Mouse (Mus musculus): ENCODE data around the gene Nxph4.

Gene Nxph4

DNA sequence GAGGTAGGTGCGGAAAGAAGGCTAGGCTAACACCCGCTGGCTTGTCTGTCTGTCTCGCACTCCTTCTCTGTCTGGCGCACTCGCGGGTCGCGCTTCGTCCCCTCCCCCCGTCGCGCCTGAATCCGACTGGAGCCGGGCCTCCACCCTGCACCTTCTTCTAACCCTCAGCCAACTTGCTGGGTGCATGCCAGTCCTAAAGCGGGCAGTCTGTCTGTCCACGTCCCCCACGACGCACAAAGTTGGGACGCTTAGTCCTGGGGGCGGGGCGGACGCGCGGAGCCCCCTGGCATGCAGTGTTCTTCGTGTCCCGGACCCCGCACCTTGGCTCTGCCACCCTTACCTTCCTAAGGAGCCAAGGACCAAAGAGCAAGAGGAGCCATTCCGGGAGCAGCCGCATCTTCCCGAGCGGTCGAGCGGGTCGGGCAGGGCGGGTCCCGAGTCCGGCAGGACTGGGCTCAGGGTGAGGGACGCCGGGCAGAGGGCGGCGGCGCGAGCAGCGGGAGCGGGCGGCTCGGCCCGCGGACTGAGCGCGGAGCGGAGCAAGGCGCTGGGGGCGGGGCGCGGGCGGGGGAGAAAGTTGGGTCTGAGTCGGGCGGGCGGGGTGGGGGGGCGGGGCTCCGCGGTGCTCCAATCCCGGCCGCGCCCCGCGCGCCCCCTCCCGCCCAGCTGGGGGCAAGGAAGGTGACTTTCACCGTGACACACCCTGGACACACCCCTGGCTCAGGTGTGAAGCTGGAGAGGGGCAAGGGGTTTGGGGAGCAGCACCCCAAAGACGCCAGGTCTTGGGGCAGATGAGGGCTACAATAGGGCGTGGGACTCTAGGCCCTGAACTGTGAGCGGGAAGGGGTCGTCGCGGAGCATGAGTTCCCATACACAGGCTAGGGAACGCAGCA lies at the start of gene Nxph4:
Gene Nxph4 (minus strand): TSS at position 524 of the 893 bp plus-strand sequence.
- no peak for DNase-seq

DNA sequence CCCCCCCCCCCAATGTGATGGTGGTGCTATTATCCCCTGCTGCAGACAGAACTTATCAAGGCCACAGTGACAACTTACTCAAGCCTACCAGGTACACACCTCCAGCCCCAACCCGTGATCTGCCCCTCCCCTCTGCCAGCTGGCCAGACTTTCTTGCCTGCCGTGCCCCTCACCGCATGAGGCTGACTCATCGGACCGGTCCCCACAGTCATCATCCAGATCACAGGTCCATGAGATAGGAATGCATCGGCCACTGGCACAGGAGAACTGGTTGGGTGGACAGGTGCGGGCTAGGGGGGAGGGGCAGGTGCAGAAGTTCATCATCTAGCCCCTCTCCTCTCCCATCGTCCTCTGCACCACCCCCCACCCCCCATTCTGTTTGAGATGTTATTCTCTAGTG lies 49.3 kb upstream of the Nxph4 start:
- no peak for DNase-seq

GRCm38 (mm10) chr10:127581291-127581690 lies 46.9 kb upstream of the Nxph4 start:
- DNase-seq = no peak

GRCm38 (mm10) chr10:127577982-127578381 lies 43.6 kb upstream of the Nxph4 start:
- DNase-seq = no peak

DNA sequence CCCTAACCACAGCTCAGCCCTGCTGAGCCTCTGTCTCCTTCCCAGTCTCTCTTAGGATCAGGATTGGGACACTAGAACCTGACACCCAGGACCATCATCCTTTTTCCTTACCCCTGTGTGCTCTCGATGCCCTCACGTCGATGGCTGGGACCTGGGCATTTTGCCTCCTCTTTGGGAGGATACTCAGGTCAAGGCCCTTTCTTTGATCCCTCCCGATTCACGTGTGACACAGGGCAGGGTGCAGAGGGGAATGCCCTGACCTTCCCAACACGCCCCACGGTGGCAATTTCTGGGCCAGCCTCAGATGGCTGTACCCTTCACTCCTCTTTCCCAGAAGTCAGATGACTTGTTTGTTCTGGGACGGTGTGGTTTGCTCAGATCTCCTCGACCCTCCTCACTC lies 42.8 kb upstream of the Nxph4 start:
- DNase-seq = no peak

- peak; percentile 81 for DNase-seq
Measured at GRCm38 (mm10) chr10:127576381-127576961, 42.1 kb upstream of the Nxph4 start.

- DNase-seq = no peak
Measured at GRCm38 (mm10) chr10:127575741-127576140, 41.4 kb upstream of the Nxph4 start.

DNA sequence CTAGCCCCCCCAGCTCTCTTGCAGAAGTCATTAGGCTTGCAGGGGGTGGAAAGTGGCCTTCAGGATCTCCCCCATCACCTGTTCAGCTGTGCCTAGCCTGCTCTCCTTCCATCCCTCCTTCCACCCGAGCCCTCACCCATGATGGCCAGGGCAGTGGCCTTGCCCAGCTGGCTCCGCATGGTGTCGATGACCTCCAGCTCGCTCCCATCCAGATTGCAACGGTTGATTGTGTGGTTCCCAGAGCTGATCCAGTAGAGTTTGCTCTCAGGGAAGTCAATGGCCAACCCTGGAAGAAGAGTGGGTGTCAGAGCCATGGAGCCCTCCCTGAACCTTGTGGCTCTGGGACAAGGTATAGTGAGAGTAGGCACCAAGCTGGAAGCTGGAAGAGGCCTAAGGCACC lies 37.9 kb upstream of the Nxph4 start:
- DNase-seq = no peak

DNA sequence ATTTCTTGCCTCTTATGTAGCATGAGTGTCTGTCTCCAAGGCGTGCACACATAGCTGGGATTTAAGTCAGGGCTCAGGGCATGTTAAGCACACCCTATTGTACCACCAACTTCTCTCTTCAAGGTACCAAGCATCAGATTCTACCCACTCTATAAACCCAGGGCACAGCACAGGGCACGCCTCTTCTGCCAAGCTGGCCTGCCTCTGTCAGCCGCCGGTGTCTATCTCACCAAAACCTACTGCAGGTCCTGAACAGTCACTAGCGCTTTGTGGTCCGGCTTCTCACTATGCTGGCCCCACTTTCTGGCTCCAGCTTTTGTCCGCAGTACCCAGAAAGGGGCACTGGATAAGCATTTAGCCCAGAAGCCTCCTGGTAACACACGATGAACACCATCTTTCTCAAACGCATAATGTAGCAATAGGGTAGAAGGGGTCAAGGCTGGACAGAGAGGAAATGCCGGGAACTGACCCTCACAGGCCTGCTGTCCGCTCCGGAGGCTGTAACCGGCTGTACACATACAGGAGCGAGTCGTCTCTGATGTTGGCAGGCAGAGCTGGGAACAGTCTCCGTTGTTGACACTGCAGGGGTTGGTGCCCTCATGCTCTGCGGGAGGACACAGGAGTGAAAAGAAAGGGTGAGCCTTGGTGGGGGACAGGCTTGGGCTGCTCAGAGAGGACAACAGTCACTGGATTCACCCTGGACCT lies 36.7 kb upstream of the Nxph4 start:
- no peak for DNase-seq

GRCm38 (mm10) chr10:127570384-127570783 lies 36.0 kb upstream of the Nxph4 start:
- no peak for DNase-seq

- peak; percentile 78 for DNase-seq
Measured at GRCm38 (mm10) chr10:127569450-127569849, 35.1 kb upstream of the Nxph4 start.

DNA sequence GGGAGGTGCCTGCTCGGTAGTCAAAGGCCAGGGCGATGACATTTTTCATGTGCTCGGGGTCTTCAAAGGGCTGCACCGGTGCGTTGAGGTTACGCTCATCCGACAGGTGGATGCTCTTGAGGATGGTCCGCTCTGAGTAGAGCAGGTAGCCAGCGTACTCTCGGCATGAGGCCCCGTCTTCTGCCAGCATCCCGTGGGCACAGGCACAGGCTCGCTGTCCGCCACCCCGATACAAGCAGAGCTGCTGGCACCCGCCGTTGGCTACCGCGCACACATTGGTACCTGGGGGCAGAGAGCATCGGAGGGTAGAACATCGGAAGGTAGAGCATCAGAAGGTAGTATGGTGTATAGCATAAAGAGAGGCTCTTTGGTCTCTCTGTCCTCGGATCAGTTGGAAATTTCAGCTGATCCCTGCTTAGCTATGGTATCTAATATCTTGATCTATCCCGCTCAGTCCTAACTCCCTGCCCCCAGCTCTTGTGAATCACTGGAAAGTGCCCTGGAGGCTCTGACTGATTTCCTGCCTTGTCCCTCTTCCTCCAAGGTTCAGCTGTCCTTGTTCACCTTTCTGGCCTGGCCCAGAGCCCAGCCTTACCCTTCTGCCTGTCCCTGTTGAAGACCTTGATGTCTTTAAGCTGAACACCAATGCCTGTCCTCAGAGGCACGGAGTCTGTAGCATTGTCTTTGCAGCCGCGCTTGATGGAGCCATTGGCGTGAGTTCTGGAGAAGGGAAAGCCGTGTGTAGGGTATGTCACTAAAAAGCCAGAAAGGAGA lies 32.4 kb upstream of the Nxph4 start:
- peak; percentile 37 for DNase-seq

GRCm38 (mm10) chr10:127564301-127564700 lies 29.9 kb upstream of the Nxph4 start:
- no peak for DNase-seq

DNA sequence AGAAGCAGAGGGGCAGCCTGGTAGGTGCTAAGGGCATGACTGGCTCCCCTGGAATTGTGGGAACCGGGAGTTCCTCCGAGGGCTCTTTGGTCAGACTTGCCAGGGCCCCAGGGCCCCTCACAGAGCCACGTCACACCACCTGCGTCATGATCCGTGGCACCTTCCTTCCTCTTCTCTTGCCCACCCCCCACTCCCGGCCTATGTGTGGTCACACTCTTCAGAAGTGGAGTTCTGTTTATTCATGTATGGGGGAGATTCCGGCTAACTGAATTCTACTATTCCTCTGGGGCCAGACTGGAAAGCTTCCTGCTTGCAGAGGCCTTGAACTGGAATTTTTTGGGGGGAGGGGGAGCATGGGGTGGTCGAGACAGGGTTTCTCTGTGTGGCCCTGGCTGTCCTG lies 29.5 kb upstream of the Nxph4 start:
- no peak for DNase-seq

GRCm38 (mm10) chr10:127561145-127561544 lies 26.8 kb upstream of the Nxph4 start:
- no peak for DNase-seq

DNA sequence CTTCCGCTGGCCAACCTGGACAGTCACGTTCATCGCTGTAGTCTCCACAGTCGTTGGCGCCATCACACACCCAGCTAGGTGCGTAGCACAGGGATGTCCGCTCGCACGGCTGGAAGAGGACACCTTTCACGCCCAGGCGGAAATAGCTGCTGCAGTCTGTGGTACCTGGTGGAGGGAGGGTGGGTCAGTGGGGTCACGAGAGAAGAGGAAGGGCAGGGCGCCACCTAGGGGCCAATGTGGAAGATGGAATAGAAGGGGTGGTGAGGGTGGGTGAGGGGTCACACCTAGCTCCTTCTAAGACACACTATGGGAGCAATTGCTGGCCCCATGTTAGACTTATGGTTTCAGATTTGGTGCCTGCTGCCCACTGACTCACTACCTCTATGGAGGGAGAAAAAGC lies 23.0 kb upstream of the Nxph4 start:
- DNase-seq = no peak

GRCm38 (mm10) chr10:127555703-127556102 lies 21.3 kb upstream of the Nxph4 start:
- no peak for DNase-seq

DNA sequence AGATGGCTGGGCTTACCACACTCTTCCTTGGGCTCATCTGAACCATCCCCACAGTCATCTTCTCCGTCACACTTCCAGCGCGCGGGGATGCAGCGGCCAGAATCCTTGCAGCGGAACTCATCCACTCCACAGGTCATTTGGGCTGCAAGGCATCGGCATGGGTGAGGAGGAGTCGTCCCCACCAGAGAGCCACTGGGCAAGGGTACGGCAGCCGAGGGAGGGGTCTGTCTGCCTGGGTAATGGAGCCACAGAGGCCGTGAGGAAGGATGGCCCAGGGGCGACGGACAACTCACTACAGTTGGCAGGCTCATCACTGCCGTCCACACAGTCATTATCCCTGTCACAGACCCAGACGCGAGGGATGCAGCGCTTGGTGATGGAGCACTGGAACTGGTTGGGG lies 15.5 kb upstream of the Nxph4 start:
- no peak for DNase-seq

- no peak for DNase-seq
Measured at GRCm38 (mm10) chr10:127548236-127548635, 13.9 kb upstream of the Nxph4 start.

GRCm38 (mm10) chr10:127546505-127546904 lies 12.1 kb upstream of the Nxph4 start:
- no peak for DNase-seq

DNA sequence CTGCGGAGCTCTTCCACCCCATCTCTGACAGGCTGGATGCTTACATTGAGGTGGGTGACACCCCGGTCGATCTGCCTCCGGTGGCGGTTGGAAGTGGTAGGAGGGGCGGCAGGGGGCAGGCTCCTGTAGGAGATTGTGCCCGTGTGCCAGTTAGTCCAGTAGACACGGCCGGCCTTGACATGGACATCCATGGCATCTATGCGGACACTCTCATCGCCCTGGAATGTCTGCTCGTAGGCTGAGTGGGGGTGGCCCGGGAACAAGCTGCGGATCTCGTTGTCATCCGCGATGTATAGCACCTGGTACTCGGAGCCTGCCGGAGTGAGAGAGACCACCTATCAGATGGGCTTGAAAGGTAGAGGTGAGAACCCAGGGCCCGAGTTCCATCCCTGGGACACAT lies 10.0 kb upstream of the Nxph4 start:
- no peak for DNase-seq

GRCm38 (mm10) chr10:127543916-127544315 lies 9.6 kb upstream of the Nxph4 start:
- DNase-seq = no peak

- peak; percentile 45 for DNase-seq
Measured at GRCm38 (mm10) chr10:127542720-127543119, 8.4 kb upstream of the Nxph4 start.
